Mouse (Mus musculus) intestine, embryonic 16.5 days (tissue): ENCODE results near the gene Cpvl. TPM values are rescaled to one million over a fixed set of nuclear protein-coding genes. Genes with fewer than 3 reads are reported as not detected.

Experiments
- ATAC-seq: fragments of 200-750 bp; cut with Nextera tagmentation; 2 replicates; pipeline ENCODE4 v1.8.0; 2017; ENCODE audit warnings: moderate TSS enrichment, moderate library complexity
- H3K27ac ChIP-seq: fragments of 300-500 bp; sonication (generic); 2 replicates; pipeline ENCODE4 v1.5.1; 2014; ENCODE audit warnings: mild to moderate bottlenecking, low read length
- H3K27me3 ChIP-seq: fragments of 300-500 bp; sonication (generic); replicated peaks from 2 replicates; pipeline ENCODE4 v1.6.1; 2014; ENCODE audit warnings: low read length, control low read depth, mixed read lengths; ENCODE audit not compliant: control insufficient read depth, insufficient read depth
- H3K36me3 ChIP-seq: fragments of 300-500 bp; sonication (generic); 2 replicates; pipeline ENCODE4 v1.6.1; 2014; ENCODE audit warnings: low read length, control low read depth; ENCODE audit not compliant: control insufficient read depth, insufficient read depth
- H3K4me1 ChIP-seq: fragments of 300-500 bp; sonication (generic); 2 replicates; pipeline ENCODE4 v1.6.1; 2014; ENCODE audit warnings: low read length, control low read depth, mixed read lengths; ENCODE audit not compliant: control insufficient read depth, insufficient read depth
- H3K4me2 ChIP-seq: fragments of 300-500 bp; sonication (generic); 2 replicates; pipeline ENCODE4 v1.6.1; 2014; ENCODE audit warnings: low read depth, low read length, control low read depth
- H3K4me3 ChIP-seq: fragments of 300-500 bp; sonication (generic); 2 replicates; pipeline ENCODE4 v1.5.1; 2014; ENCODE audit warnings: mild to moderate bottlenecking, low read length
- H3K9ac ChIP-seq: fragments of 300-500 bp; sonication (generic); 2 replicates; pipeline ENCODE4 v1.6.1; 2014; ENCODE audit warnings: low read depth, low read length
- H3K9me3 ChIP-seq: fragments of 300-500 bp; sonication (generic); 2 replicates; pipeline ENCODE4 v1.6.1; 2016; ENCODE audit warnings: low read length, control low read depth; ENCODE audit not compliant: control insufficient read depth
- WGBS: fragments of 180-500 bp; shearing (Covaris S2); extraction: QIAGEN DNeasy Blood & Tissue Kit; methylation state at CpG from one replicate; pipeline ENCODE4 v1.1.7; 2014; 5-methylcytosine and 5-hydroxymethylcytosine counted together
- polyA plus RNA-seq: library from polyadenylated mRNA; unstranded; fragments of >200 nt; fragmentation: Nextera tagmentation; extraction: Ambion mirVana; gene quantifications from 2 replicates; pipeline ENCODE4 v1.2.1, GENCODE M21; 2015

The Cpvl gene
- polyA plus RNA-seq, 1 experiment from 2014 or later = 0.34 TPM

DNA sequence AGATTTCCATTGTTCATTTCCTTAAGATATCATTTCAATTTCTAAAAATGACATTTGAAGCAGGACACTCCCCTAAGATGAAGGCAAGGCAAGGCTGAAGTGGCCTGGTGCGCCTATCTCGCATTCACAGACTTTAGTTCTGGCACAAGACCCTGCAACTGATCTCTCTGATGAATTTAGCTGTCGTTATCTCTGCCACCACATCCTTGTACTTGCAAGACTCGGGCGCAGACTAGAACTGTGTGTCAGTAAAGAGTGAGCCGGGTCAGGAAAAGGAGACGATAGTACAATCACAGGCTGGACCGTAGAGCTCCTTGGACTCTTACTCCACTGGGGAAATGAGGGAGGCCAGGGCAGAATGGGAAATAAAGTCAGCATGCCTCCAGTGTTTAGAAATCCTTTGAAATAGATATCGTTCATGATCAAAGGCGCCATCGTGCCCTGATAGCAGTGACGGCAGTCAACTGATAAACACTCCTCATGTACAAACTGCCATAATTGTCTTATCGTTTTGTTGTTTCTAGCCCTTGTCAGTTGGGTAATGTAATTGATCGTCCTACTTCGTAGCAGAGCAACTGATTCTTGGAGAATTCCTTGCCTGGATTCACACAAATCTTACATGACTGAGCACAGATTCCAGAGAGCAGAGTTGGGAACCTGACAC lies 2.5 kb upstream of the Cpvl start:
- no peak overlapping the region for H3K9ac ChIP-seq
- no peaks in the 10 kb centered on the region for H3K36me3 ChIP-seq
- H3K4me2 ChIP-seq = no peak overlapping the region
- H3K27me3 ChIP-seq = no peaks in the 10 kb centered on the region
- 75% methylated on average over 15 of the region's 15 CpGs for WGBS
- no peak overlapping the region for H3K27ac ChIP-seq
- H3K4me3 ChIP-seq = no peak overlapping the region
- ATAC-seq = no peak; the same call in 1 of the 2 replicates
- no peaks in the 10 kb centered on the region for H3K9me3 ChIP-seq
- H3K4me1 ChIP-seq = peaks cover 10% of the 10 kb centered on the region; the same call in 1 of the 2 replicates

DNA sequence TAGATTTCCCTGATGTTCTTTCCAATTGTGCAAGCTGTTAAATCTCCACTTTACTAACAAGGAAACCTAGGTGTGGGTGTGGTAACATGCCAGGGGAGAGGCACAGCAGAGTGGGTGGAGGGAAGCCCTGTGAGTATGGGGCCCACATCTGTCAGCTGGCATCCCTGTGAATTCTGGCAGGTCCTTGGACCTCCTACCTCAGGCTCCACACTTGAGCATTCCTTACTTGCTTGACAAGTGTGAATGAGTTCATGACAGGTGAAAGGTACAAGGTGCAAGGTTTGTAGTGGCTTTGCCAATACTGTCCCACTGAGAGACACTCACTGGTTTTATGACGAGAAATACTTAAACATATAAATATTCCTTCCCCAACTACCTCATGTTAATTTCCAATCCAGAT lies 4.4 kb downstream of the Cpvl start:
- 59% methylated on average over 1 of the region's 1 CpGs for WGBS

DNA sequence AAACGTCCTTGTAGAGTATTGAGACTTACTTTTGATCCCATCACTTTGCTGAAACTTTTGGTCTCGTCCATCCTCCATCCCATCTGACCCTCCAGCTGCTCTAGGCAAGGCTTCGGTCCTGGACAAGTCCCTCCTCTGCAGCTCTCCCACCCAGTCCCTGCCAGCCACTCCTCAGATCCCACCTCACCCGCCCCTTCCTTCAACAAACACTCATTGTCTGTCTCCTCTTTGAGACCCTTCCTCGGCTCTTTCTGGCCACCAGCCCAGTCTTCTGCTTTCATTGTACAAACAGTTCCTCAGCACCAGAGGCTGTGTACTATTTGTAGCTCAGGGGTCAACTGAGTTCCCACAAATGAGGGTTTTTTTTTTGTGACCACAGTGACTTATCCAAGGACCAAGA lies 5.0 kb downstream of the Cpvl start:
- WGBS = 39% methylated on average over 5 of the region's 5 CpGs
- Histone ChIP-seq H3K4me1 (peaks cover 12% of the 10 kb centered on the region), H3K9me3 (no peaks in the 10 kb centered on the region), H3K4me2 (no peak overlapping the region), H3K9ac (no peak overlapping the region), H3K4me3 (no peak overlapping the region), H3K27ac (no peak overlapping the region), H3K36me3 (no peaks in the 10 kb centered on the region), H3K27me3 (no peaks in the 10 kb centered on the region)
- no peak; the same call in 1 of the 2 replicates for ATAC-seq

More for the DNA sequence above, 4.4 kb downstream of the Cpvl start:
- peak; percentile 62 for ATAC-seq
- H3K9me3 ChIP-seq = no peaks in the 10 kb centered on the region
- no peak overlapping the region for H3K4me3 ChIP-seq
- no peak overlapping the region for H3K9ac ChIP-seq
- H3K27ac ChIP-seq = no peak overlapping the region
- no peaks in the 10 kb centered on the region for H3K27me3 ChIP-seq
- no peak overlapping the region for H3K4me2 ChIP-seq
- H3K4me1 ChIP-seq = peaks cover 12% of the 10 kb centered on the region
- H3K36me3 ChIP-seq = no peaks in the 10 kb centered on the region

DNA sequence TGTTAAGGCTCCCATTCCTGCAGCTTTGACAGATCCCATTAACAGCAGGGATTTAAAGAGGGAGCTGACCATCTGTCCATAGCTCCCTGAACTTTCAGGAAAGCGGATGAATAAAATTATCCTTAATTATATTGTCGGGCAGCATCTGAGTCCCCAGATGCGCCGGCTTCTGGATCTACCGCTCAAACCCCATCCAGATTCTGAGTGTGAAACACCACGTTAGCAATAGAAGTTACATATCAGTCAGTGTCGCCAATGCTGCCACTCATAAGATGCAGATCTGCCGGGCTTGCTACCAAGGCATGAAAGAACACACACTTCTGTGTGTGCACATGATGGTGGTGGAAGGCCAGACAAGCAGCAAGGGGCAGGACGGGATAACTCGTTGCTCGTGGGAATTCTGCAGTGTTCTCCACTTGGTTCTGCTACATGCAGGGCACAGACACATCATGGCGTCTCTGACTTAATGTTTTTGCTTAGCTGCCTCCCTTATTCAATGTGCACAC lies 6.2 kb downstream of the Cpvl start:
- 76% methylated on average over 12 of the region's 12 CpGs for WGBS
- H3K9me3 ChIP-seq = no peaks in the 10 kb centered on the region

DNA sequence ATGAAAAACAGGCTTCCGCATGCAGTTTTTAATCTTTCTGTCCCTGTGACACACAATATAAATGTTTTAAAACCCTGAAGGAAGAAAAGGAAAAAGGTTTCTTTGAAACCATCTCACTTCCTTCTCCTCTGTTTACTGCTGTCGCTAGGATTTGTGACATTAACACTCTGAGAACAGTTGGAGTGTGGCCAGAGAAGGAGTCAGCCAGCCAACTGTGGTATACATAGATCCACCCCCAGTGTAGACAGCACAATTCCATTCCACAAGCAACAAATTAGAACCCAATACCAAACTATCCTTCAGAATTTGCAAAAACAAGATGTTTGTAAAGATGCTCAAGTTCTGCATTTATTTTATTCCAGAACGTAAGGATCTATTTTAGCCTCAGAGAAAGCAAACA lies 6.7 kb downstream of the Cpvl start:
- Histone ChIP-seq H3K9me3 (no peaks in the 10 kb centered on the region), H3K4me2 (no peak overlapping the region), H3K27me3 (no peaks in the 10 kb centered on the region), H3K4me1 (peaks cover 9% of the 10 kb centered on the region), H3K4me3 (no peak overlapping the region), H3K27ac (no peak overlapping the region), H3K36me3 (no peaks in the 10 kb centered on the region), H3K9ac (no peak overlapping the region)
- no peak for ATAC-seq
- 44% methylated on average over 3 of the region's 3 CpGs for WGBS

More for the DNA sequence above, 6.2 kb downstream of the Cpvl start:
- H3K4me3 ChIP-seq = no peak overlapping the region
- ATAC-seq = no peak
- H3K27me3 ChIP-seq = no peaks in the 10 kb centered on the region
- no peak overlapping the region for H3K4me2 ChIP-seq
- no peak overlapping the region for H3K27ac ChIP-seq
- H3K4me1 ChIP-seq = peaks cover 9% of the 10 kb centered on the region
- no peak overlapping the region for H3K9ac ChIP-seq
- H3K36me3 ChIP-seq = no peaks in the 10 kb centered on the region

DNA sequence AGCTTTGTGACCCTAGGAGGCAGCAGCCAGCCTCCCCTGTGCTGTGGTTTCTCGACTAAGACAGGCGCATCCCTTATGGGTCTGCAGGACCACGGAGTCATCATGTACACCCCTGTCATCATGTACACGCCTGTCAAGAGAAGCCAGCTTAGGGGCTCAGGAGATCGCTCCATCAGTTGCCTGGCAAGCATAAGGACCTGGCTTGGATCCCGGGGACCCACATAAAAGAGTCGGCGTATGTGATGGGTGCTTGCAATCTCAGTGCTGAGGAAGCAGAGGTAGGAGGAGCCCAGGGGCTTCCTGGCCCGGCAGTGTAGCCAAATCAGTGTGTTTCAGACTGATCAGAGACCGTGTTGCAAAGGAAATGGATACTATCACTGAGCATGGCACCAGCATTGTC lies 9.4 kb downstream of the Cpvl start:
- H3K9me3 ChIP-seq = no peaks in the 10 kb centered on the region
- H3K9ac ChIP-seq = no peak overlapping the region
- WGBS = 80% methylated on average over 10 of the region's 10 CpGs
- H3K36me3 ChIP-seq = no peaks in the 10 kb centered on the region
- ATAC-seq = no peak
- no peak overlapping the region for H3K4me2 ChIP-seq
- peaks cover 9% of the 10 kb centered on the region for H3K4me1 ChIP-seq
- H3K4me3 ChIP-seq = no peak overlapping the region
- H3K27ac ChIP-seq = no peak overlapping the region
- no peaks in the 10 kb centered on the region for H3K27me3 ChIP-seq

DNA sequence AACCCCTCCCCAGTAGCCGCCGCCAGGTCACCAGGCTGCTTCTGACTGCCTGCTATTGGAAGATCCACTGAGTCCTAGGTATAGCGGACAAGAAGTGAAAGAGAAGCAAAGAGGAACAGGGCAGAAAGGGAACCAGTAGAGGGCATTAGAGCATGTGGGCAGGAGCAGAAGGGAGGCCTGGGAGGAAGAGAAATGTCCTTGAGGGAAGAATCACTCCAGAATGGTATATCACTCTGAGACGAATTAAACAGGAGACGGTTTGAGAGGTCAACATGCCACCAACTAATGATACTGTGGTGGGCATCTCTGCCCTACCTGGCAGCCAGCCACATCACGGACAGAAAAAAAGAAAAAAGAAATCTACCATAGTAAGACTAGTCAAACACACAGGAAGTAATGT lies 9.9 kb downstream of the Cpvl start:
- Histone ChIP-seq H3K27ac (no peak overlapping the region), H3K4me3 (no peak overlapping the region), H3K36me3 (no peaks in the 10 kb centered on the region), H3K9ac (no peak overlapping the region), H3K4me1 (peaks cover 4% of the 10 kb centered on the region), H3K9me3 (no peaks in the 10 kb centered on the region), H3K27me3 (no peaks in the 10 kb centered on the region), H3K4me2 (no peak overlapping the region)
- 84% methylated on average over 6 of the region's 6 CpGs for WGBS
- ATAC-seq = no peak

DNA sequence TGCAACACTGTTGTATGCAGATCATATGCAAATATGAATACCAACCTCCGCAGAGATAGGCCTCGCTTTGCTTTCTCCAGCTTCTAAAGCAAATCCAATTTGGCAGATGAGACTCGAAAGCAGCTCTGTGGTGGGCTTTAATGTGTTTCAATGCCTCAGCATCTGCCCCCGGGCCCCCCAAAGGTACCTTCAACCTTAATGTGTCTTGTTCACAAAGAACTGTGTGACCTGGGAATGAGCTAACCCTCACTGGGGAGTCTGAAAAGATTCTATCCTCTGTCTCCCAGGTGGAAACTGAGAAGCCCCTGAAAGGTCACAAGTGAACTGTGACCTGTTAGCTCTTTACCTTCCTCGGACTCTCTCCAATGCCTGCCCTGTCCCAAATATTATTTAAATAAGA lies 11.9 kb downstream of the Cpvl start:
- Histone ChIP-seq H3K4me2 (no peak overlapping the region), H3K27ac (no peak overlapping the region), H3K9me3 (no peaks in the 10 kb centered on the region), H3K4me3 (no peak overlapping the region), H3K27me3 (no peaks in the 10 kb centered on the region), H3K36me3 (no peaks in the 10 kb centered on the region), H3K9ac (no peak overlapping the region), H3K4me1 (no peaks in the 10 kb centered on the region)
- no peak for ATAC-seq
- 72% methylated on average over 5 of the region's 5 CpGs for WGBS

DNA sequence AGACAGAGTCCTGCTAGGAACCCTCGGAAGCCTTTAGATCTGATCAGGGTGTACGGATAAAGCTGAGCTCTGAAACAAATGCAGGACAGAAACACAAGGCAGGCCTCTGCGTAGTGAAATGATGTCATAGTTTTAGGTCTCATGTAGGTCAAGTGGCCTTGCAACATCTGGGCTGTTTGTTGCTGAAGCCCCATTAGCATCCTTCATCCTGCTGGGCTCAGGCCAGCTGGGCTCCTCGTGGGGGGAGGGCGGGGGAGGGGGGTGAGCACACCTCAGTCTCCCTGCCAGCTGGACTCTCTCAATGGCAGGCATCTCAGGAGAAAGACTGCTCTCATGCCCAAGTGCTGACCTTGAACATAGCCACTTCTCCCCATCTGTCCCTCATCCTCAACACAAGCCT lies 12.6 kb downstream of the Cpvl start:
- H3K4me3 ChIP-seq = no peak overlapping the region
- H3K27ac ChIP-seq = no peak overlapping the region
- no peaks in the 10 kb centered on the region for H3K4me1 ChIP-seq
- H3K4me2 ChIP-seq = no peak overlapping the region
- 38% methylated on average over 5 of the region's 5 CpGs for WGBS
- H3K9me3 ChIP-seq = no peaks in the 10 kb centered on the region
- no peaks in the 10 kb centered on the region for H3K27me3 ChIP-seq
- no peaks in the 10 kb centered on the region for H3K36me3 ChIP-seq
- no peak for ATAC-seq
- no peak overlapping the region for H3K9ac ChIP-seq
